Mouse (Mus musculus) liver, adult 2 months (tissue): Measurements from ENCODE around the gene Ocm. TPM values are rescaled to one million over a fixed set of nuclear protein-coding genes. Genes with fewer than 3 reads are reported as not detected.
A peak's percentile ranks its signal among the peaks of the same experiment; 100 is the strongest.

Source experiments
- DNase-seq: peaks from one replicate; pipeline ENCODE4 v3.0.0-alpha.2; 2011; ENCODE audit warnings: low read depth, low spot score; ENCODE audit errors: extremely low read depth
- H3K27ac ChIP-seq: fragments of 200-500 bp; replicated peaks from 2 replicates; pipeline ENCODE4 v1.5.1; 2012; ENCODE audit warnings: low read depth, mild to moderate bottlenecking, control low read depth, inconsistent platforms, low read length; ENCODE audit not compliant: insufficient read depth
- H3K27me3 ChIP-seq: fragments of 200-500 bp; 2 replicates; pipeline ENCODE4 v1.6.1; 2012; ENCODE audit warnings: mild to moderate bottlenecking, moderate library complexity, low read length, inconsistent platforms; ENCODE audit not compliant: control insufficient read depth, insufficient read depth
- H3K36me3 ChIP-seq: fragments of 200-500 bp; 2 replicates; pipeline ENCODE4 v1.6.1; 2012; ENCODE audit warnings: low read length, inconsistent platforms; ENCODE audit not compliant: control insufficient read depth, insufficient read depth
- H3K4me1 ChIP-seq: fragments of 200-500 bp; 2 replicates; pipeline ENCODE4 v1.6.1; 2011; ENCODE audit warnings: low read length; ENCODE audit not compliant: control insufficient read depth, insufficient read depth
- H3K4me3 ChIP-seq: fragments of 200-500 bp; 2 replicates; pipeline ENCODE4 v1.5.1; 2011; ENCODE audit warnings: low read depth, mild to moderate bottlenecking, control low read depth, low read length, moderate library complexity; ENCODE audit not compliant: insufficient read depth
- H3K79me2 ChIP-seq: fragments of 200-500 bp; 2 replicates; pipeline ENCODE4 v1.6.1; 2012; ENCODE audit warnings: inconsistent platforms, mild to moderate bottlenecking, low read length, moderate library complexity; ENCODE audit not compliant: control insufficient read depth, insufficient read depth
- H3K9ac ChIP-seq: fragments of 200-500 bp; 2 replicates; pipeline ENCODE4 v1.6.1; 2012; ENCODE audit warnings: low read depth, mild to moderate bottlenecking, control low read depth, inconsistent platforms, low read length
- CTCF ChIP-seq: fragments of 200-500 bp; IDR thresholded peaks from 2 replicates; pipeline ENCODE4 v1.5.1; 2011; ENCODE audit warnings: low read depth, low read length, control low read depth
- POLR2A ChIP-seq: fragments of 200-500 bp; IDR thresholded peaks from 2 replicates; pipeline ENCODE4 v1.6.1; 2011; ENCODE audit warnings: low read length, control low read depth; ENCODE audit not compliant: insufficient read depth; ENCODE audit errors: extremely low read depth
- WGBS: fragments of 180-500 bp; shearing (Covaris S2); methylation state at CpG from one replicate; pipeline ENCODE4 v1.1.7; 2018; 5-methylcytosine and 5-hydroxymethylcytosine counted together
- polyA plus RNA-seq: library from polyadenylated mRNA; depleted of rRNA; stranded (reverse); fragments of >200 nt; gene quantifications from 2 replicates; pipeline ENCODE4 v1.2.3, GENCODE M21; 2012
- total RNA-seq: library from RNA; depleted of rRNA; stranded (reverse); fragments of >200 nt; gene quantifications from 2 replicates; pipeline ENCODE4 v1.2.3, GENCODE M21; 2014

The Ocm gene
- total and polyA plus RNA-seq, 2 experiments: not detected

- no peak overlapping the region for H3K9ac ChIP-seq
- no peaks in the 10 kb centered on the region for H3K27me3 ChIP-seq
- WGBS: 32% methylated on average over 3 of the region's 3 CpGs
- DNase-seq: no peak
- no peaks in the 10 kb centered on the region for H3K4me1 ChIP-seq
- H3K4me3 ChIP-seq: no peak overlapping the region
- no peak for TF ChIP-seq CTCF
- H3K79me2 ChIP-seq: no peaks in the 10 kb centered on the region
- H3K36me3 ChIP-seq: no peaks in the 10 kb centered on the region
- H3K27ac ChIP-seq: no peak overlapping the region
Observed at GRCm38 (mm10) chr5:144053450-144053849, 27.0 kb upstream of the Ocm start.

GRCm38 (mm10) chr5:144051268-144051667 is 24.8 kb upstream of the Ocm start:
- H3K9ac ChIP-seq: no peak overlapping the region
- no peak for DNase-seq
- no peaks in the 10 kb centered on the region for H3K79me2 ChIP-seq
- no peaks in the 10 kb centered on the region for H3K4me1 ChIP-seq
- no peak overlapping the region for H3K4me3 ChIP-seq
- peak; percentile 38; the same call in 1 of the 2 replicates for TF ChIP-seq CTCF
- no peak for TF ChIP-seq POLR2A
- no peaks in the 10 kb centered on the region for H3K36me3 ChIP-seq
- H3K27ac ChIP-seq: no peak overlapping the region
- no peaks in the 10 kb centered on the region for H3K27me3 ChIP-seq

- Histone ChIP-seq H3K79me2 (no peaks in the 10 kb centered on the region), H3K9ac (no peak overlapping the region), H3K4me1 (no peaks in the 10 kb centered on the region), H3K27ac (no peak overlapping the region), H3K4me3 (no peak overlapping the region), H3K36me3 (no peaks in the 10 kb centered on the region), H3K27me3 (no peaks in the 10 kb centered on the region)
- TF ChIP-seq CTCF (no peak), POLR2A (no peak)
- DNase-seq: no peak
- WGBS: 65% methylated on average over 3 of the region's 3 CpGs
Observed at GRCm38 (mm10) chr5:144049881-144050280, 23.4 kb upstream of the Ocm start.

- Histone ChIP-seq H3K4me3 (no peak overlapping the region), H3K36me3 (no peaks in the 10 kb centered on the region), H3K79me2 (no peaks in the 10 kb centered on the region), H3K27ac (no peak overlapping the region), H3K9ac (no peak overlapping the region), H3K4me1 (no peaks in the 10 kb centered on the region), H3K27me3 (no peaks in the 10 kb centered on the region)
- no peak for TF ChIP-seq POLR2A
- TF ChIP-seq CTCF: no peak
- DNase-seq: no peak
- 70% methylated on average over 13 of the region's 13 CpGs for WGBS
Observed at GRCm38 (mm10) chr5:144047324-144047723, 20.9 kb upstream of the Ocm start.

- DNase-seq: no peak
- Histone ChIP-seq H3K36me3 (no peaks in the 10 kb centered on the region), H3K27me3 (no peaks in the 10 kb centered on the region), H3K9ac (no peak overlapping the region), H3K4me1 (no peaks in the 10 kb centered on the region), H3K27ac (no peak overlapping the region), H3K4me3 (no peak overlapping the region), H3K79me2 (no peaks in the 10 kb centered on the region)
- WGBS: 84% methylated on average over 11 of the region's 11 CpGs
- TF ChIP-seq CTCF (no peak), POLR2A (no peak)
Observed at GRCm38 (mm10) chr5:144043166-144043565, 16.7 kb upstream of the Ocm start.

- H3K27ac ChIP-seq: no peak overlapping the region
- H3K4me1 ChIP-seq: no peaks in the 10 kb centered on the region
- TF ChIP-seq POLR2A: no peak
- peak; percentile 92 for TF ChIP-seq CTCF
- no peaks in the 10 kb centered on the region for H3K27me3 ChIP-seq
- DNase-seq: peak; percentile 21
- no peaks in the 10 kb centered on the region for H3K79me2 ChIP-seq
- no peak overlapping the region for H3K9ac ChIP-seq
- H3K36me3 ChIP-seq: no peaks in the 10 kb centered on the region
- no peak overlapping the region for H3K4me3 ChIP-seq
- WGBS: 51% methylated on average over 11 of the region's 11 CpGs
Observed at GRCm38 (mm10) chr5:144040720-144041364, 14.4 kb upstream of the Ocm start.
